Mouse (Mus musculus): ENCODE data around the gene S100a5.

Gene S100a5

DNA sequence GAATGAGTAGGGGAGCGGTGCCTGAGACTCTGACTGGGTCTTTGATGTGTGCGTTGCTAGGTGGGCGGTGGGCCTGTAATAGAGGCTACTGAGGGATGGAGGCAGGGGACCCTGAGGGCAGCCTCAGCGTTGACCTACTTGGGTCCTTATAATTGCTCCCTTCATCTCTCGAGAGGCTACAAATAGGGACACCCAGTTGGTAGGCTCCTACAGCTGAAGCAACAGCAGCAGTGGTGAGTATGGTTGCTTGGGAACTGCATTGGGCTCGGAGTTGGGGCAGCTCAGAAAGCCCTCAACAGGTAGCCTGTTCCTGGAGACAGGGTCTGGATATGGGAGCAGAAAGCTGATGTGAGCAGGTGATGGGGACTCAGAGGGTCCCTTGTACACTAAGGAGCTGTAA is 8.3 kb upstream of the S100a5 start:
- DNase-seq (ENCODE audit: low spot score in 2 of 2): no peak

DNA sequence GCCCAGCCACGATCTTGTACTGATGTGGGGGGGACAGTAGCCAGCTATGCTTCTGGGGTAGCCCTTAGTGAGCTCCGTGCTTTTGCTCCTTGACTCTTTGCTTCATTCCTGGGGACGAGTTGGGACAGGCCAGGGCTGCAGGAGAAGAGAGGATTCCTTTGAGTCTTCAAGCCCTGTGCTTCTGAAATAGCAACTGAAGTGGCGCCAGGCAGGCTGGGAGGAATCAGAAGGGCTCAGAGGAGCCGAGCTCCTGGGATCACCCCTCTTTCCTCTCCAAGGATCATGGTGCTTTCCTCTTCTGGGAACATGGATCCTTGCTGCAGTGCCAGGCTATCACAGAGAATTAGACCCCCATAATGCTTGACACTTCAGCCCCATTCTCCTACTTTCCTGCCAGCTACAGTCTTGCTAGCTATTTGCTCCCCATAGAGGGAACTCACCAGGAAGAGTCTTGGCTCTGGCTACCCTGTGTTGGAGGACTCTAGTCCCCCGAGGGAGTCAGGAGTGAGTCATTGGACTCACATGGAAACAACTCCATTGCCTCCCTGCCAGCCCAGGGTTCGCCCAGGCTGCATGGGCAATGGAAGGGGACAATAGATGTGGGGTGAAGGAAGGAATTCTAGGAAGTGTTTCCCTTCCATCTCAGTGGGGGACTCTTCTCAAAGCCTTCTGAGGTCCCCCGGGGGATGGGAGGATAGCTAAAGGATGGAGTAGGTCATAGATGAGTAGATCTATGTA is 7.7 kb upstream of the S100a5 start:
- DNase-seq (ENCODE audit: low spot score in 2 of 2): no peak

DNA sequence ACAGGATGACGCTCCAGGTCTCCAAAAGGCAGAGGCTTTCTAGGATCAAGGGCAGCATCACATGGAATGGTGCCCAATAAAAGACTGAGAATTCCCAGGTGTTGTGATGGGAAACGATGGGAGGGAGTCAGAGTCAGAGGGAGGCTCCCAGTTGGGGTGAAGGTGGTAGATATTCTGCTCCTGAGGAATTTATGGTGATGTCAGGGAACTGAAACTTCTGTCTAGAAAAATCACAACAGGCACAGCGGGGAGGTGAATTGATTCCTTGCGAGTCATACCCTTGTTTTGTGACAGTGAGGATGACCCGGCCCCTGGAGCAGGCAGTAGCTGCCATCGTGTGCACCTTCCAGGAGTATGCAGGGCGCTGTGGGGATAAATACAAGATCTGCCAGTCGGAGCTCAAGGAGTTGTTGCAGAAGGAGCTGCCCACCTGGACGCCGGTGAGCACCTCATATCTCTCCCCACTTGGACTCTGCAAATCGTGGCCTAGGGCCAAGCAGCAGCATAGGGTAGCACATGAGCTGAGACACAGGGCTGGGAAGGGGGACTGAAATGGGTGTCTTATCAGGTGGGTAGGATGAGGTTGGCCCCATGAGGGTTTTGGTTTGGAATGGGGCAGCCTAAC is 6.7 kb upstream of the S100a5 start, which contains the start of gene Gm42674:
Gene Gm42674, plus strand, starts transcription at position 419 of the 625 bp plus-strand sequence.
- DNase-seq (ENCODE audit: low spot score in 2 of 2): no peak

DNA sequence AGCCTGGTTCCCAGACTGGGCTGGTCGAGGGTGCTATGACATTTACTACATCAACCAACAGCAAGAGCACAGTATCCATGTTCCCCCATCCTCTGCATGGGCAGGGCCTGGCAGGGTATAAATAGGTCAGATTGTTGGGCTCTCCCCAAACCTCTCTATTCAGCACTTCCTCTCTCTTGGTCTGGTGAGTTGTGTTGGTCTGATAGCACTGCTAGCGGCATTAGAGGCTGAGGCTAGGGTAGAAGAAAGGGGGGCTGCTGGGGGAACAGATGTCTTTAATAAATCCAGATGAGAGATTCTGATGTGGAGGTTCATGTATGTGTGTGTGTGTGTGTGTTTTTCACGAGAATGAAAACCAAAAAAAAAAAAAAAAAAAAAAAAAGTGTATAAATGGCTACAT is 4.7 kb upstream of the S100a5 start, which contains the start of gene S100a4:
Gene S100a4, plus strand, starts transcription at position 149 of the 400 bp plus-strand sequence.
- DNase-seq (ENCODE audit: low spot score in 2 of 2): no peak

DNA sequence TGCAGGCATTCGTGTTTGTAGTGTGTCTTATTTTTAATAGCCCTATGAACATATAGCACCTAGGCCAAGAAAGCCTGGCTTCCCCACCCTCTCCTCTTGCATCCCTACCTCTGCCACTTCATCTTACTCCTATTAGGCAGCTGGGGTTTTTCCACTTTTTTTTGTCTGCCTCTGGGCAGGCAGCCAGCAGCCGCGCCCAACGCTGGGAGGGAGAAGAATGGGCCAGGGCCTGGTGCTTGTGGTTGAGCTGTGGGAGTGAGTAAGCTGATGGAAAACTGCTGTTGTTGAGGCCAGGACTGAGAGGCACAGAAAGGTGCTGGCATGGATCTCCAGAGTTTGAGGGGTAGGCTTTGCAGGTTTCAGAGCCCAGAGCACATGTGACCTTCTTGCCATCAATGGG is 3.9 kb upstream of the S100a5 start:
- peak; percentile 64 to 67 for DNase-seq (ENCODE audit: low spot score in 2 of 2)

DNA sequence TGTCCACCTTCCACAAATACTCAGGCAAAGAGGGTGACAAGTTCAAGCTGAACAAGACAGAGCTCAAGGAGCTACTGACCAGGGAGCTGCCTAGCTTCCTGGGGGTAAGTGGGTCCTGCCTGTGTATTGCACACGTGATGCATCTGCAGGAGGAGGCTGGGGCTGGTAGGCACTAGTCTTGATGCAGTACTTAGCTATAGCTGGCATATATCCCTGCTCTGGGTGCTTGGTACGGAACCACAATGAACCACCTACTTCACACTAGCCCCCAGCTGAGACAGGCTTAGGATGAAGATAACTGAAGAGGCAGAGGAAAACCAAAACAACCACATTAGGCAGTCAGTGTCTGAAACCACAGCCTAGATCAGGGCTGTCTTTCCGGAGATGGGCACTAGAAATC is 3.3 kb upstream of the S100a5 start:
- DNase-seq (ENCODE audit: low spot score in 2 of 2): no peak

DNA sequence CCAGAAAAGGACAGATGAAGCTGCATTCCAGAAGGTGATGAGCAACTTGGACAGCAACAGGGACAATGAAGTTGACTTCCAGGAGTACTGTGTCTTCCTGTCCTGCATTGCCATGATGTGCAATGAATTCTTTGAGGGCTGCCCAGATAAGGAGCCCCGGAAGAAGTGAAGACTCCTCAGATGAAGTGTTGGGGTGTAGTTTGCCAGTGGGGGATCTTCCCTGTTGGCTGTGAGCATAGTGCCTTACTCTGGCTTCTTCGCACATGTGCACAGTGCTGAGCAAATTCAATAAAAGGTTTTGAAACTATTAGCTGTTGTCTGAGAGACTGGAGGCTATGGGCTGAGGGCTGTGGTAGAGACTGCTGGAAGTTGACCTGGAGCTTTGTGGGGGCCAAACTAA is 2.6 kb upstream of the S100a5 start:
- DNase-seq (ENCODE audit: low spot score in 2 of 2): no peak

DNA sequence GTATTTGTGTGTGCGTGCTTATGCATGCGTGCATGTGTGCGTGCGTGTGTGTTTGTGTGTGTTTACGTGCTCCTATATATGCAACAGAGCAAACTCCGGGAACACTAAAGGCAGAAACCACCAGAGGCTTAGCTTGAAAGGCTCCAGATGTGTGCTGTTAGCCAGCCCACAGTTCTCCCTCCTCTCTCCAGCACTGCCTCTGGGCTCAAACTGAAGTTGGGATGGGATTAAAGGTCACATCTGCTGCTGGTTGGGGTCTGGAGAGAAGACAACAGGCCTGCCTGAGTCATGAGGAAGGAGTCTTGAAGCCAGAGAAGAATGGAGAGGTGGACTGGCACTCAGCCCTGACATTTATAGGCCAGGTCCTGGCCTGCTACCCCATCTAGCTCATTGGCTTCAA is 2.1 kb upstream of the S100a5 start:
- DNase-seq (ENCODE audit: low spot score in 2 of 2): no peak

DNA sequence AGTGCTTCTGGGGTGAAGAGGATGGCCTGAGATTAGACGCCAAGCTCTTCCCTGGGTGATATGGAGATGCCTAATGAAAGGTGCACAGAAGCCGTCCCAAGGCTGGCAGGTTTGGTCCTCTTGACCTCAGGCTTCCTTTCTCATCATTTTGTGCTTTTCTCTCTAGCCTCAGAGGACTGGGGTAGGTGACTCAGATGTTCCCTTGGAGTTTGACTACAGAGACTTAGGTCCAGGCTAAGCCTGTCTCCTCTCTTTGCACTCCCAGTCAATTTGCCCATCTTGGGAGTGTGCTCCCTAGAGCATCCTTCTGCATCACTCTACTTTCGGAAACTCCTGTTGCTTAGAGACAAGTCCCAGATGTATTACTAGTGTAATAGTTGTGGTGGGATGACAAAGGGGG is 962 bp upstream of the S100a5 start:
- DNase-seq (ENCODE audit: low spot score in 2 of 2): no peak

DNA sequence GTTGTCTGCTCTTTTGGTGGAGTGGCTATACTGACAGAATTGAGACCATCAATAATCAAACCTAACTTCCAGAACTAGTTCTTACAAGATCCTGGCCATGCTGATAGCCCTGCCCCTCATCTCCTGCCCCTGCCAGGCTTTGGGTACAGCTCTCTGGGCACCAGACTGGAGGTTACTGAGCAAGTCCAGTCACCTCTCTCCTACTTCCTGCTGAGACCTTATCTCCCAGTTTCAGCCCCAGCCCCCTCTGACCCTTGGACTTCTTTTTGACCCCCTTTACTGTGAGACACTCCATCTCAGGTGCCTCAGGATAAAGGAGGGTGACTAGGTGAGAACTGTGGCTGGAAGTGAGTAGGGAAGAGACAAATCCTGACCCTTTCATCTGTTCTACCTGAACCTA is 779 bp downstream of the S100a5 start:
- no peak for DNase-seq (ENCODE audit: low spot score in 2 of 2)

DNA sequence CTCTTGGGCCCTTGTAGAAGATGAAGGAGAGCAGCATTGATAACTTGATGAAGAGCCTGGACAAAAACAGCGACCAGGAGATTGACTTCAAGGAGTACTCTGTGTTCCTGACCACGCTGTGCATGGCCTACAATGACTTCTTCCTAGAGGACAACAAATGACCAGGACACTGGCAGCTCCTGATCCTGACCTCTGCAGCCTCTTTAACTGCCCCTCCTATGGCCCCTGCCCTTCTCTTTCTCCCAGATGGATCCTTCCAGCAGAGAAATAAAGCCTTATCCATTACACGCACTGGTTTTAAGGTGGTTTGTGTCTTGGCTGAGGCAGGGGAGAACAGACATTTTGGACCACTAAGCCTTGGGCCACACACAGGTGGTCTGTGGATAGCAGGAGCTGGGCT is 3.2 kb downstream of the S100a5 start:
- DNase-seq (ENCODE audit: low spot score in 2 of 2): no peak

DNA sequence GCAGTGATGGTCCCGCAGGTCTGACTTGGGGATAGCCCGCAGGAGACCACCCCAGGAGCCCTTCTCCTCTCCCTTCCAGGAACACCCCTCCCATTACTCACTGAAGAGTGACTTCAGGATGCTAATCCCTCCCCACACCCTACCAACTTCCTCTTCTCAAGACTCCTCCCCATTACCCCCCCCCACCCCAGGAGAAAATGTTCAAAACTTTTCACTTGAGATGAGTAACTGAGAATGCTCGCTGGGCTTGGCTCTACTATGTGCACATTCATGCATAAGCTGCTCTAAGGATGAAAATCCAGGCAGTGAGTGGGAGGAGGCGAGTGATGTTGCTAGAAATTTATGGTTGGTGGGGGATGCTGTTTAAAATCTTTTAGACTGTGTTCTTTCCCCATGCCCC is 3.7 kb downstream of the S100a5 start:
- DNase-seq (ENCODE audit: low spot score in 2 of 2): no peak

DNA sequence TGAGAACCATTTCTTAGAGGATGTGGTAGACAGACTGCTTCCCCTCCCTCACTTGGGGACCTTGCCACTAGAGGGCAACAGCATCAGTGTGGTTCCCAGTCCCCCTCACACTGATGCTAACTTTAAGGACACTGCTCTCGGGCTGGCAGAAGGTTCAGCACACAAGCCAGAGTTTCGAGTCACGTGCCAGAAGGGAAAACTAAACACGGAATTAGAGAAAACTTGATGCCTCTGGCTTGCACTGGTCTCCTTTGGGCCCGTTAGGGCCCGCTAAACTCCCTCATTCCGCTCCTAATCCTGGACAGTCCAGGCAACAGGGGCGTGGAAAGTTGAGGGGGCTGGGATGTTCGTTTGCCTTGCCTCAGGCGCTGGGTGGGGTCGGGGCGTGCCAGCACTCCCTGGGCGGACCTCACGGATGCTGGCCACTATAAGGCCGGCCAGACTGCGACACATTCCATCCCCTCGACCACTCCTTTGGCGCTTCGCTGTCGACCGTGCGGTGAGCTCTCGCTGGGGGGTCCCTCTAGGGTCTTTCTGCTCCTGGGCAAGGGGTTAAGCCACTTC is 4.5 kb downstream of the S100a5 start, which contains the start of gene S100a6:
Gene S100a6, plus strand, starts transcription at position 155 of the 564 bp plus-strand sequence.
- DNase-seq (ENCODE audit: low spot score in 2 of 2): no peak

DNA sequence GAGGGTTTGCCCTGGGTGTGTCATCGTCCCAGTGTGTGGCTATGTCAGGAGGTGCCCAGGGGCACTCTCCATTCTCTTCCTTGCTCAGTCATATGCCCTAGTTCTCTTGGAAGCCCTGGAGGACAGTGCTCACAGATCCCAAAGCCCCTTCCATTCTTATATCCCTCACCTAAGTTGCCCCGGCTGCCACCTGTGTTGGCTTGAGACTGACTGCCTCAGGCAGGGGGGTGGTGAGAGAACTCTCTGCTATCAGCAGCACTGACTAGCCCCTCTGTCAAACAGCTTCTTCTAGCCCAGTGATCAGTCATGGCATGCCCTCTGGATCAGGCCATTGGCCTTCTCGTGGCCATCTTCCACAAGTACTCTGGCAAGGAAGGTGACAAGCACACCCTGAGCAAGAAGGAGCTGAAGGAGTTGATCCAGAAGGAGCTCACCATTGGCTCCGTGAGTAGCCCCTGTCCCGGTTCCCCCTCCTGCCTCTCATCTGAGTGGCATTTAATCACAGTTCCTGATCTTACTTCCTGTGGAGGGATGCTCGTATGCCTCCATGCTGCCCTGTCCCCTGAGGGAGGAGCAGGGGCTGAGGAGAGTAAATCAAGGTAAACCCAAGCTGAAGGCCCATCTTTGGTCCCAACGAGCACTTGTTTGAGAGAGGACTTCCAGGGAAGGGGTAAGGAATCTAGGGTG is 5.3 kb downstream of the S100a5 start:
- DNase-seq (ENCODE audit: low spot score in 2 of 2): no peak

DNA sequence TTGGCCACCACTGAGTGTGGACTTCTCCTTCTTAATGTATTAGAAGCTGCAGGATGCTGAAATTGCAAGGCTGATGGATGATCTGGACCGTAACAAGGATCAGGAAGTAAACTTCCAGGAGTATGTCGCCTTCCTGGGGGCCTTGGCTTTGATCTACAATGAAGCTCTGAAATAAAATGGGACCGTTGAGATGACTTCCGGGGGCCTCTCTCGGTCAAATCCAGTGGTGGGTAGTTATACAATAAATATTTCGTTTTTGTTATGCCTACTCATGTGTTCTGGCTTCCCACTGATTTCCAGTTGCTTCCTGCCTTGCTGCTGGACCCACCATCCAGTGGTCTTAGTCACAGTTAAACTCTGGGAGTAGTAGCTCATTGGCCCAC is 5.8 kb downstream of the S100a5 start:
- DNase-seq (ENCODE audit: low spot score in 2 of 2): no peak

DNA sequence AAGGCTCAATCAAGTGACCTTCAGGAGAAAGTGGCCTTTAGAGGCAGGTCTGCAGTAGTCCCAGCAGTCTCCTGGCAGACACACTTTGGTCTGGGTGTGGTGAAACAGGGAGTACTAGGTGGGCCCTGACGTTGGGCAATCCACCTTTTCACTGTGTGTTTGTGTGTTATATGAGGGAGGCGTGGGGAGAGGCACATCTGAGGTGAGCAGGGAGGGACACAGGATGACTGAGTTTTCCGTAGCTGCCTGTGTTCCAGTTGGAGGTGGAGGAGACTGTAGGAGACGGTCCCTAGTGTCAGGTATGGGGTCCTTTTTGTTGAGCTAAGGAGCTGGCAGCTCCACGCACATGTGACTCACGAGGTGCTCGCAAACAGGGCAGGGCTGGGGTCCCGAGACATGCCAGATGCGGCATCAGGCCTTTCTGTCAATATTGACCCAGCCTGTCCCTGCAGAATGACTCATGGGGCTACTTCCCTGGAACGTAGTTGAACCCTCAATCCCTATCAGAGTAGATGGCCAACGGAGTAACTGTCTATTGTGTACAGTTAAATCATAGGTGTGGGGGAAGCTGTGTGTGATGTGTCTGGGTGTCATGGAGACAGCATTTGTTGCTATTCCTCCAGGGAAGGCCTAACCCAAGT is 6.4 kb downstream of the S100a5 start:
- DNase-seq (ENCODE audit: low spot score in 2 of 2): no peak

DNA sequence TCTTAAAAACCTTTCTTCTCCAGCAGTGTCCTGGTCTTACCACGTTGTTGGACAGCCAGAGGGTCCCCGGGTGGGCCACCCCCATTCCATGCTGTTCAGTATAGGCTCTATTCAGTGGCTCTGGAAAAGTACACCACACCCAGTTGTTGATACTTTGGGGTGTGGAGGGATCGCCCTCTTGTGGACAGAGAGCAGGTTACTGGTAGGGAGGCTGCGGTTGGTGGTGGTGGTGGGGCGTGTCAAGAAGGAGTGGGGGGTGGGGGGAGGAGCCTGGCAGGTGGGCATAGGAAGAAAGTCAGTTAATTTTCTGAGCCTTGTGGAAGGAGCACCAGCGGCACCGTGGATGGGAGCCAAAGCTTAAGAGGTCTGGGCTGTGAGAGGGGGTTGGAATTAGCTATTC is 7.1 kb downstream of the S100a5 start:
- peak; percentile 66 to 79 for DNase-seq (ENCODE audit: low spot score in 2 of 2)

DNA sequence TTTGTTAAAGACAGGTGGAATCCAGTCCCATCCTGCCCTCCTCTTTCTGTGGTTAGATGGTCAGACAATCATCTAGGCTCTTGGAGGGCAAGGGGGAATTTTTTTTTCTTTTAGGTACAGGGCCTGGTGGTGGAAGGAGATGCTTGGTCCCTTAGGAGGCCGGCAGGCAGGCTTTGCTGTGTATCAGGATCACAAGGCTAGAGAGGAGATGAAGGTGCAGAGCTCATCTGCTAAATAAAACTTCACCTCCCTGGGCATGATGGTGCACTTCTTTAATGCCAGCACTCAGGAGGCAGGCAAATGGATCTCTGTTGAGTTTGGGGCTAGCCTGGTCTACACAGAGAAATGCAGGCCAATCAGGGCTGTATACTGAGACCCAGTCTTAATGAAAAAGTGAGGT is 7.6 kb downstream of the S100a5 start:
- DNase-seq (ENCODE audit: low spot score in 2 of 2): no peak

DNA sequence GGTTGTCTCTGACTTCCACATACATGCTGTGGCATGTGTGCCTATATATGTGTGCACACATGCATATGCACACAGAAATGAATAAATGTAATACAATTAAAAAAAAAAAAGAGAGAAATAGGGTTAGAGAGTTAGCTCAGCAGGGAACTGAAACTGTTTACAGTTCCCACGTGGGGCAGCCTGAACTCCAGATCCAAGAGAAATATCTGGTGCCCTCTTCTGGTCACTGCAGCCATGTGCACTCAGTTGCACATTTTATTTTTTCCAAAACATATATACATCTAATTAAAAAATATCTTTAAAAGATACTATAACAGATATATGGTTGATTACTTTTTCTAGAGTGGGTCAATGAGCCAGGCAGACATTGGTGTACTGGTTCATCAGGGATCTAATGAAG is 9.3 kb downstream of the S100a5 start:
- DNase-seq (ENCODE audit: low spot score in 2 of 2): no peak

DNA sequence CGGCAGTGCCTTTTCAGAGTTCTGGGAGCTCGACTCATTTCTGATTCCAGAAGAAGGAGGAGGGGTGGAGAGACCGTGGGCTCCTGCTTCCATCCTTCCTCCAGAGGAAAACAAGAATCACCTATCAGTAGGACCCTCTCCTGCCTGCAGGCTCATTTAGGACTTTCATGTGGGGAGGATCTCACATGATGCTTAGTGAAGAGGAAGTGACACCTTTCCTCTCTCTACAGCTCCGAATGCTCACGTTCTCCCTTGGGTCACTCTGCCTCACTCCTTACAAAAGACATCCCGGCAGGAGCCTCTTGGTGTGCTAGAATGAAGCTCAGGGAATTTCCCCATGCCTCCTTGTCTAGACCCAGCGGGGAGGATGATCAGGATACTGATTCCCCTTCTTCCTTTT is 13.2 kb downstream of the S100a5 start:
- no peak for DNase-seq (ENCODE audit: low spot score in 2 of 2)

DNA sequence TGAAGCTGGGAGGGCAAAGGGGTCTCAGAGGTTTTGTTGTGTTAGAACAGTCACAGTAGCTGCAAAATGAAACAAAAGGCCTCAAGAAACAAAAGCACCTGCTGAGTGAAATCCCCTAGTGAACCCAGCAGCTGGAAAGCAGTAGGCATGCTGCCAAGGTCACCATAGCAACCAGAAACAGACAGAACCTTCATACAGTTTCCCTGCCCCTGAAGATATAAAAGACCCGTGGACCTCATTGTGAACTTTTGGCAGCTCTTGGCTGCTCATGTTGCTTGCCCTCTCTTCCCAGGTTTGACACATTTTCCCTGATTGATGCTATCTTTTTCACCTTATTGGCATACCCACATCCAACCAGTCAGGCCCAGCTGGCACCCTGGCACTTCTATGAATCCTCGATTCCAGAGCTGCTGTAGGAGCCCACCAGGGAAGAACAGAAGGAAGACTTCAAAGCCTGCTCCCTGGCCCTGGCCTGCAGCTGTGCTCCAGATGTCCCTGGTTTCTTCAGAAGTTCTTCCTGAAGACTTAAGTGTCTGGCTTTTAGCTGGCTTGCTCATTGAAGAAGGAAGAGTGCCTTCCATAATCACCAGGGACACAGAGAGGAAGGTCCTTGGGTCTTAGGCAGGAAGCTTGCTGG is 15.2 kb downstream of the S100a5 start:
- DNase-seq (ENCODE audit: low spot score in 2 of 2): no peak

DNA sequence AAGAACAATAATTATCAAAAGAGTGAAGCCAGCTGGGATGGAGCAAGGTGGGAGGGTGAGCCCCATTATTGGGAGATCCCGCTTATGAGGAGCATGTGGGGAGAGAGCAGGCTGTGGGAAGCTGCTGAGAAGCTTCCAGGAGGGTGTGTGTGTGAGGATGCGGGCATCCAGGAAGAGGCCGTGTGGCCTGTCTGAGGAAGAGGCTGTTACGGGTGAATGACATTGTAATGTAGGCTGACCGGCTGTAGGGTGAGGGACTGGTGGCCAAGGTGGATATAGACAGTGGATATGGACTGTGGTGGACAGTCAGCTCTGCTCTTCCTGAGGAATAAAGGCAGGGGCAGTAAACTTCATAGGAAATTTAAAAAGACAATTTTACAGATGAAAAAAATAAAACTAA is 17.2 kb downstream of the S100a5 start:
- DNase-seq (ENCODE audit: low spot score in 2 of 2): no peak
